Mouse (Mus musculus) left cerebral cortex, adult 9 months (tissue): ENCODE results near the gene Rpl7a.

Source experiments
- DNase-seq, 2 experiments: peaks; one replicate each; pipeline ENCODE4 v3.0.0; 2022; ENCODE audit warnings: low spot score in 2 of 2

Gene Rpl7a

GRCm38 (mm10) chr2:26914148-26914941 is 3.8 kb downstream of the Rpl7a start:
- DNase-seq, result no peak

GRCm38 (mm10) chr2:26915927-26916728 is 5.6 kb downstream of the Rpl7a start, which contains the start of the genes Surf2 and Surf1:
Gene Surf2, plus strand, starts transcription at chr2:26916367.
Gene Surf1, minus strand, starts transcription at chr2:26916530.
- DNase-seq, result peak; percentile 74 to 88

GRCm38 (mm10) chr2:26916738-26917137 is 6.2 kb downstream of the Rpl7a start:
- DNase-seq, result no peak

- no peak for DNase-seq
Measured at GRCm38 (mm10) chr2:26919684-26920083, 9.1 kb downstream of the Rpl7a start.

- no peak for DNase-seq
Measured at GRCm38 (mm10) chr2:26920190-26920855, 9.8 kb downstream of the Rpl7a start.

GRCm38 (mm10) chr2:26921784-26922183 is 11.2 kb downstream of the Rpl7a start:
- DNase-seq, result no peak

GRCm38 (mm10) chr2:26927745-26928476 is 17.3 kb downstream of the Rpl7a start:
- DNase-seq, result no peak

- DNase-seq, result peak in 1 of 2 experiments; percentile 85
Measured at GRCm38 (mm10) chr2:26930390-26930789, 19.8 kb downstream of the Rpl7a start.

GRCm38 (mm10) chr2:26932473-26933303 is 22.1 kb downstream of the Rpl7a start:
- DNase-seq, result no peak

GRCm38 (mm10) chr2:26933304-26934055 is 22.9 kb downstream of the Rpl7a start, which contains the start of the genes Surf4 and Stkld1:
Gene Surf4, minus strand, starts transcription at chr2:26933928.
Gene Stkld1, plus strand, starts transcription at chr2:26934047.
- DNase-seq, result peak; percentile 76 to 91

GRCm38 (mm10) chr2:26935286-26935685 is 24.7 kb downstream of the Rpl7a start:
- DNase-seq, result no peak

- no peak for DNase-seq
Measured at GRCm38 (mm10) chr2:26936425-26936824, 25.9 kb downstream of the Rpl7a start.

- DNase-seq, result no peak
Measured at GRCm38 (mm10) chr2:26941539-26941938, 31.0 kb downstream of the Rpl7a start.

- no peak for DNase-seq
Measured at GRCm38 (mm10) chr2:26943253-26943652, 32.7 kb downstream of the Rpl7a start.

- DNase-seq, result no peak
Measured at GRCm38 (mm10) chr2:26950411-26950810, 39.8 kb downstream of the Rpl7a start.

GRCm38 (mm10) chr2:26951346-26951905 is 40.9 kb downstream of the Rpl7a start:
- DNase-seq, result no peak

GRCm38 (mm10) chr2:26952193-26952592 is 41.6 kb downstream of the Rpl7a start:
- no peak for DNase-seq

- no peak for DNase-seq
Measured at GRCm38 (mm10) chr2:26952866-26953265, 42.3 kb downstream of the Rpl7a start.

GRCm38 (mm10) chr2:26954735-26955395 is 44.3 kb downstream of the Rpl7a start:
- no peak for DNase-seq
